Mouse (Mus musculus) left cerebral cortex, postnatal 4 days (tissue): Measurements from ENCODE around the gene C1ql2. TPM values are rescaled to one million over a fixed set of nuclear protein-coding genes. Genes with fewer than 3 reads are reported as not detected.

Source experiments
- DNase-seq: peaks from one replicate; pipeline ENCODE4 v3.0.0-alpha.2; 2022
- intact Hi-C: fragments of 180-260 bp; cut with DNase I; formaldehyde crosslinking; loops from one replicate; pipeline ENCODE4 v1.15.1; 2025
- total RNA-seq, 2 experiments: library from RNA; stranded (reverse); gene quantifications; 2 replicates each; pipeline ENCODE4 v1.2.3; 2021

C1ql2 gene
- total RNA-seq, 2 experiments from 2014 or later: 0.50 to 1.3 TPM

DNA sequence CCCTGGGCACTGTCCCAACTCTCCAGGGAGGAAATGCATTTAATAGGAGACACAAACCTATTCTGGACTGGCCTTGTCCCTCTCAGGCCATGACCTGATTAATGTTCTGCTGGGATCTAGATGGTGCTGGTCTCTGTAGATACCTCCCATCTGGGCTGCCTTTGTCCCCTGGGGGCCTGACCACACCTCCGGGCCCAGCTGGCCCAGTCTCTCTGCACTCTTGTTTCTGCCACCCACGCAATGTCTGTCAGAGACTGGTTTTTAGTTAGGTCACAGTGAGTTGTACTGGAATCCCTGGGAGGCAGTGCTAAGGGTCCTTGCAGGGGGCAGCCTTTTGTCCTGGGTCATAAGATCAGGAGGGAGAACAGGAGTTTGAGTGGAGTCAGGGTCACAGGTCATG is 34.5 kb downstream of the C1ql2 start:
- intact Hi-C loops: no loop called here
- no peak for DNase-seq

DNA sequence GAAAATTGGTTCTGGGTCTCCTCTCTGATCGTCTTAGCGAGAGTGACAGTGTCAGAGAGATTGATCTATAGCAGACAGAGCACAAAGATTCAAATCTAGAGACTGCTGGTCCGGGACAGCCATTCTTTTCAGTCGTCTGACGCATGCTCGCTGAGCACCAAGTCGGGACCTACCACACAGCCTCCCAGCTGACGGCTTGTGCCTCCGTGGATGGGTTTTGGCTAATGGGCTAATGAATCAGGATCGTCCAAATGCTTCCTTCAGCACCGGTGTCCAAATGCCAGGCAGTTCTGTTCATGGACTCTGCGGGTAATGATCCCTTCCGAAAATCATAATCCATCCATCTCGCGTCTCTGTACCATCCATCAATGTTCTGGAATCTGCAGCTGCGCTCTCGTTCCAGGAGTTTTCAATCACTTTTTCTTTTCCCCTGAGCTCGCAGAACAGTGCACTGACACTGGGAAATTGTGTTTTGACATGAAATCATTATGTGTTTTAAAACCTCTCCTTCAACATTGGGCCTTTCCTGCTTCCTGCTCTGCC is 44.7 kb downstream of the C1ql2 start:
- intact Hi-C loops: no loop called here

DNA sequence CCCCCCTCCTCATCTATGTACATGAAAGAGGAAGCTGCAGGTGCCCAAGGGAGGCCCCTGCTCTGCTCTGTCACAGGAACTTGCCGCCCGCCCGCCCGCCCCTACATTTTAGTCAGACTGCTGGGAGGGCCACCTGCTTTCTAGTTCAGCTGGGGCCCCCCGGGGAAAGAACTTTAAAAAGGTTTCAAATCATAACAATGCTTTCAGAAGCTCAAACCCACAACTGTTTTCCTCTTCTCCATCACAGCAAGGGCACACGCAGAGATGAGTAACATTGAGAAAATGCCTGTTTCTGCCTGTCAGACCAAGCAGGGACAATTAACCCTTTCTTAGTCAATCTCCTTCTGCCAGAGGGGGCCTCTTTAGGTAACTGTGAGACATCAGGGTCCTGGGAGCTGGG is 49.4 kb downstream of the C1ql2 start:
- no peak for DNase-seq
- intact Hi-C loops: no loop called here

More for the DNA sequence above, 44.7 kb downstream of the C1ql2 start:
- no peak for DNase-seq

DNA sequence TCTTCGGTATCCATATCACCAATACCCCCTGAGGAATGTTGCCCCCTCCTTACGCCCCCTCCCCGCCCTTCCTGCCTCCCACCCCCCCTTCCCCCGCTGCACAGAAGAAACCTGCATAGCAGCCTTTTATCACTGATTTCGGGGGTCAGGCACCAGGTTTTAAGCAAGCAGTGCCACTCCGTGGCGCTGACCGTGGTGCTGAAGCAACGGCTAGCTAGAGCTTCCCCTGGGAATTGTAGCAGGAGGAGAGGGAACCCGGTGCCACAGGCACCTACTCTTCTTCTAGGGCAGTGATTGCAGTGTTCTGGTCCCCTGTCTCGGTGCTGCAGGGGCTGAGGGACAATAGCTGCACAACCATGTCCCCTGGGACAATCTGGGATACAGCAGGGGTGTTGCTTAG is 50.0 kb downstream of the C1ql2 start:
- DNase-seq: peak; percentile 20
- intact Hi-C loops: no loop called here

Other genes with a start within 250 kb of the C1ql2 start
- 100 to 1,000 TPM; 335 to 344 TPM for gene Dbi, start 219.5 kb upstream of the C1ql2 start, total RNA-seq
- gene 3110009E18Rik, start 219.4 kb upstream of the C1ql2 start, total RNA-seq: 10 to 100 TPM; 11.2 to 11.8 TPM
- gene Steap3, start 67.9 kb upstream of the C1ql2 start, total RNA-seq: 1 to 10 TPM; 4.2 to 6.1 TPM
- under 1 TPM in 1 of 2 experiments, not detected in 1; 0.72 TPM for gene Marco, start 164.4 kb downstream of the C1ql2 start, total RNA-seq